Mouse (Mus musculus): ENCODE data around the gene Olfr644.

The Olfr644 gene

GRCm38 (mm10) chr7:104071769-104072168, at the start of gene Olfr644:
TSS of gene Olfr644 (minus strand) at chr7:104071869.
- no peak for DNase-seq (ENCODE audit: low read depth, low spot score)

- DNase-seq (ENCODE audit: low read depth, low spot score) = no peak
Measured at GRCm38 (mm10) chr7:104104757-104104972, 33.0 kb upstream of the Olfr644 start, which contains the start of gene Olfr646. TSS of gene Olfr646 (plus strand) at chr7:104104873.

- DNase-seq (ENCODE audit: low read depth, low spot score) = no peak
Measured at GRCm38 (mm10) chr7:104103913-104104756, 32.5 kb upstream of the Olfr644 start.

GRCm38 (mm10) chr7:104085365-104085764, 13.7 kb upstream of the Olfr644 start, which contains the start of gene Olfr645:
TSS of gene Olfr645 (minus strand) at chr7:104085465.
- no peak for DNase-seq (ENCODE audit: low read depth, low spot score)

GRCm38 (mm10) chr7:104061345-104061744, 10.3 kb downstream of the Olfr644 start, which contains the start of gene 4930516K23Rik:
TSS of gene 4930516K23Rik (minus strand) at chr7:104061445.
- DNase-seq (ENCODE audit: low read depth, low spot score) = no peak

- DNase-seq (ENCODE audit: low read depth, low spot score) = no peak
Measured at GRCm38 (mm10) chr7:104059215-104059614, 12.5 kb downstream of the Olfr644 start.

- DNase-seq (ENCODE audit: low read depth, low spot score) = no peak
Measured at GRCm38 (mm10) chr7:104052566-104052965, 19.1 kb downstream of the Olfr644 start, which contains the start of gene Olfr642. TSS of gene Olfr642 (minus strand) at chr7:104052666.

GRCm38 (mm10) chr7:104050745-104051144, 20.9 kb downstream of the Olfr644 start:
- no peak for DNase-seq (ENCODE audit: low read depth, low spot score)

GRCm38 (mm10) chr7:104035145-104035544, 36.5 kb downstream of the Olfr644 start, which contains the start of gene Olfr641:
TSS of gene Olfr641 (plus strand) at chr7:104035445.
- no peak for DNase-seq (ENCODE audit: low read depth, low spot score)

- DNase-seq (ENCODE audit: low read depth, low spot score) = no peak
Measured at GRCm38 (mm10) chr7:104026978-104027377, 44.7 kb downstream of the Olfr644 start.

GRCm38 (mm10) chr7:104025473-104025872, 46.2 kb downstream of the Olfr644 start, which contains the start of gene Olfr640:
TSS of gene Olfr640 (minus strand) at chr7:104025573.
- no peak for DNase-seq (ENCODE audit: low read depth, low spot score)

- DNase-seq (ENCODE audit: low read depth, low spot score) = no peak
Measured at GRCm38 (mm10) chr7:104021651-104022050, 50.0 kb downstream of the Olfr644 start.

GRCm38 (mm10) chr7:104018953-104019352, 52.7 kb downstream of the Olfr644 start:
- DNase-seq (ENCODE audit: low read depth, low spot score) = no peak

- no peak for DNase-seq (ENCODE audit: low read depth, low spot score)
Measured at GRCm38 (mm10) chr7:104017203-104017602, 54.5 kb downstream of the Olfr644 start, which contains the start of gene Olfr639. TSS of gene Olfr639 (minus strand) at chr7:104017303.

Measured in forelimb bud, embryonic 11.5 days (tissue).